Mouse (Mus musculus) gastrocnemius, adult 2 months (tissue): ENCODE measurements around the gene Sf3b3. TPM values are rescaled to one million over a fixed set of nuclear protein-coding genes. Genes with fewer than 3 reads are reported as not detected.
A peak's percentile ranks its signal among the peaks of the same experiment; 100 is the strongest.
"Not testable (repeated sequence)": the region's sequence is repeated elsewhere in the genome, so short reads cannot be mapped to it uniquely, and the experiment has no call there.

ENCODE experiments used
- DNase-seq: peaks from one replicate; pipeline ENCODE4 v3.0.0; 2022
- H3K27ac ChIP-seq: fragments of 200-600 bp; 2 replicates; pipeline ENCODE4 v1.8.1; 2022; ENCODE audit warnings: mild to moderate bottlenecking
- H3K4me3 ChIP-seq: fragments of 200-600 bp; 2 replicates; pipeline ENCODE4 v1.8.1; 2022; ENCODE audit warnings: mild to moderate bottlenecking, moderate library complexity
- CTCF ChIP-seq: fragments of 200-600 bp; IDR thresholded peaks from 2 replicates; pipeline ENCODE4 v1.8.1; 2022; ENCODE audit warnings: antibody characterized with exemption, mild to moderate bottlenecking, moderate library complexity
- intact Hi-C: fragments of 180-260 bp; cut with DNase I; formaldehyde crosslinking; loops from one replicate; pipeline ENCODE4 v1.15.1; 2025
- total RNA-seq, 2 experiments: library from RNA; stranded (reverse); gene quantifications; 2 replicates each; pipeline ENCODE4 v1.2.3; 2021

Gene Sf3b3
- total RNA-seq, 2 experiments from 2014 or later = 16.9 to 19.7 TPM

DNA sequence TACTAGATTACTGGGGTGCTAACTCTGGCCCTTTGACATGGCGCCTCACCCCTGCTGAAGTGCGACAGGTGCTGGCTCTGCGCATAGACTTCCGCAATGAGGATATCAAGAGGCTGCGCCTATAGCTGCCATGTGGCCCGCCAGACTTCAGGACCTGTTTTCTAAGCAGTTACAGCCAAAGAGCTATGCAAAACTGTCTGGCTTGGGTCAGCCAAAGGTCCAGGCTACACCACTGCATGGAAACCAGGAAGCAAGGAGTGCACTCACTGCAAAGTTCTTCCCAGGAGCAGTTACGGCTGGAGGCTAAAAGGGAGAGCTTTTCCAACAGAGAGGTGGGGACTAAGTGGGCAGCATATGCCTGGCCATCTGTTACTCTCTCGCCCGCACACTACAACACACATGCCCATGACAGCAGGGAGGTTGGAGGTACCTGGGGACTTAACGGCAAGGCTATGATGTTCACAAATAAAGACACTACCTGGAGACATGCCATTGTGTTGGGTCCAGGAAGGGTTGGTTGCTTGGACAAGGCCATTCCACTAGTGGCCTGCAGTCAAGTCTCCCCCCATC lies 35.2 kb upstream of the Sf3b3 start:
- intact Hi-C loops = no loop called here
- Histone ChIP-seq H3K4me3 (no peak overlapping the region), H3K27ac (no peak overlapping the region)
- no peak for DNase-seq
- no peak for TF ChIP-seq CTCF

DNA sequence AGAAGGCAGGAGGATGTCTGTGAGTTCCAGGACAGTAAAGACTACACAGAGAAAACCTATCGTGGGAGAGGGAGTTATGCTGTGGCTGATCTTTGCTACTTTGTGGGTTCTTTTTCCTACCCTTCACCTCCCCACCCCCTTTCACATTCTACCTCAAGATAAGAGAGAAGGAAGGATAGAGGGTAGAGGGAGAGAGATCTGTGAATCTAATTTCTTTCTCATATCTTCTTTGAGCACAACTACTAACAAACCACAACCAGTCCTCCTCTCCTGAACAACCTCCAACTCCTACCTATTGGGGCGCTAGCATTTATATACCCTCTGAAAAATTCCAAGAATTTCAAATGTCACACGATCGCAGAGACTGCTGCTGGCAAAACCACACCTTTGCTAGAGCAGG lies 31.3 kb upstream of the Sf3b3 start:
- TF ChIP-seq CTCF = no peak
- intact Hi-C loops = no loop called here
- no peak overlapping the region for H3K27ac ChIP-seq
- no peak overlapping the region for H3K4me3 ChIP-seq
- DNase-seq = no peak

DNA sequence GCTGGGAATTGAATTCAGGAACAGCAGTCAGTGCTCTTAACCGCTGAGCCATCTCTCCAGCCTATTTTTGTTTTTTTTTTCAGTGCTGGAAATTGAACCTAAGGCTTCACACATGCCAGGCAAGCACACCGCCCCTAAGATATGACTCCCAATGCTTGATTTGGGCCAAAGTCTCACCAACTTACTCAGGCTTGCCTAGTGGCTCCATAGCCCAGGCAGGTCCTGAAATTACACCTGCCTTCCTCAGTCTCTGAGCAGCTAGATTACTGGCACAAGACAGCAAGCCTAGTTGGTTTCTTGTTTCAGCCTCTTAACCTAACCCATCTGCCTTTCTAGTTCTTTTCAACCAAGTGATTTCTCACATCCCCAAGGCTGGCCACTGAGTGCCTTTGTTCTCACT lies 23.9 kb upstream of the Sf3b3 start:
- peak; percentile 43 for DNase-seq
- TF ChIP-seq CTCF = no peak
- intact Hi-C loops = no loop called here
- no peak overlapping the region for H3K4me3 ChIP-seq
- H3K27ac ChIP-seq = peak overlapping the region; percentile 72

DNA sequence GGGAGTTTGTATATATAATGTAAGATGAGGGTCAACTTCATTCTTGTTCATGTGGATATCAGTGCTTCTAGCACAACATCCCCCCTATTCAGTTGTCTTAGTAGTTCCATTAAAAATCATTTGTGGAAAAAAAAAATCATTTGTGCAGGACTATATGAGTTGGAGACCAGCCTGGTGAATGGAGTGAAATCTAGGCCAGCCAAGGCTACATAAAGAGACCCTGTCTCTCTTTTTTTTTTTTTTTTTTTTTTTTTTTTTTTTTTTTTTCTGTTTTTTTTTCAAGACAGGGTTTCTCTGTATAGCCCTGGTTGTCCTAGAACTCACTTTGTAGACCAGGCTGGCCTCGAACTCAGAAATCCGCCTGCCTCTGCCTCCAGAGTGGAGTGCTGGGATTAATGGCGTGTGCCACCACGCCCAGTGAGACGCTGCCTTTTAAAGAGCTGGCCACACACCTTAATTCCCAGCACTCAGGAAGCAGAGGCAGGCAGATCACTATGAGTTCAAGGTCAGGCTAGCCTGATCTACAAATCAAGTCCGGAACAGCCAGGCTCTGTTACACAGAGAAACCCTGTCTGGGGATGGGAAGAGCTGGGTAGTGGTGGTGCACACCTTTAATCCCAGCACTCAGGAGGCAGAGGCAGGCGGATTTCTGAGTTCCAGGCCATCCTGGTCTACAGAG lies 14.9 kb upstream of the Sf3b3 start:
- H3K27ac ChIP-seq, H3K4me3 ChIP-seq, intact Hi-C loops, DNase-seq: not testable (repeated sequence)

DNA sequence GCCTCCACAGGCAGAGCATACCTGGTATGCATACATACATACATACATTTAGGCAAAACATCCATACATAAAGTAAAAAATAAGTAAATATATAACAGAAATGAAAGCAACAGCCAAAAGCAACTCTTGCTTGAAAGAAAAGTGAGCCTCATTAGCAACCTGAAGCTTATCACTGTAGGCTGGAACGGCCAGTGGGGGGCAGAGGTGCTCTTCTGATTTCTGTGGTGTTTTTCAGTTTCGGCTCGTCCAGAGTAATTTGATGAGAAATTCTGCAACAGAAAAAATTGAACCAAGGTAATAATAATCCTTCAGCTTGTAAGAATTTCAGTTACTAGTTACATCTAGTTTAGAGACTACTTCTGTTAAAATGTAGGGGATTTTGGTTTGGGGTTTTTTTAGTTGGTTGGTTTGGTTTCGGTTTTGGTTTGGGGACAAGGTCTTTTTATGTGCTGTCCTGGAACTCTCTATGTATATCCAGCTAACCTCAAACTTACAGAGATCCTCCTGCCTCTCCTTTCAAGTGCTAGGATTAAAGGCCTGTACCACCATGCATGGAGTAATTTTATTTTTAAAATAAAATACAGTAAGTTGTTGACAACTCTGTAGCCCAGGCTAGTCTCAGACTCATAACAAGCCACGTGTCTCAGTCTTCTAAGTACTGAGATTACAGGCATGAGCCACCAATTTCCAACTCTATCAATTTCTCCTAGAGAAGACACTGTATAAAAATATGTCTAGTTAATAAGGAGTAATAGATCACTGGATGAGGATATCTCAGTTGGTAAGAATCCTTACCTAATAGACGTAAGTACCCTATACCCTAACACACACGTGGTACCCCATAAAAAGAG lies 13.3 kb upstream of the Sf3b3 start:
- intact Hi-C loops = no loop called here
- peak; percentile 59 for TF ChIP-seq CTCF
- H3K4me3 ChIP-seq = peak overlapping the region; percentile 40
- DNase-seq = no peak
- no peak overlapping the region for H3K27ac ChIP-seq

DNA sequence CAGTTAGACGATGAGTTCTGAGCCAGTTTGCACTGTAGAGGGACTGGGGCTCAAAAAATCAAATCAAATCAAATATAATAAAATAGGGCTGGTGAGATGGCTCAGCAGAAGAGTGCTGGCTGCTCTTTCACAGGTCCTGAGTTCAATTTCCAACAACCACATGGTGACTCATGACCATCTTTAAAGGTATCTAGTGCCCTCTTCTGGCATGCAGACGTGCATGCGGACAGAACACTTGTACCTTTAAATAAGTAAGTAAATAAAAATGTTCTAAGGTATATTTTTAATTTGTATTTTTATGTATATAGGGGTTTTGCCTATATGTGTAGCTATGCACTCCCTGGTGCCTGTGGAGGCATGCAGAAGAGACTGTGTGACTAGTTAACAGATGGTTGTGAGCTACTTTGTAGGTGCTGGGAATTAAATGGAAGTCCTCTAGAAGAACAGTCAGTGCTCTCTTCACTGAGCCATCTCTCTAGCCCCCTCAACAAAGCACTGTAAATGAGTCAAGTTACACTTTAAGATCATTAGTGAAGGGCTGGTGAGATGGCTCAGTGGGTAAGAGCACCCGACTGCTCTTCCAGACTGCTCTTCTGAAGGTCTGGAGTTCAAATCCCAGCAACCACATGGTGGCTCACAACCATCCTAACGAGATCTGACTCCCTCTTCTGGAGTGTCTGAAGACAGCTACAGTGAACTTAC lies 10.3 kb upstream of the Sf3b3 start:
- H3K4me3 ChIP-seq = no peak overlapping the region
- intact Hi-C loops = no loop called here

DNA sequence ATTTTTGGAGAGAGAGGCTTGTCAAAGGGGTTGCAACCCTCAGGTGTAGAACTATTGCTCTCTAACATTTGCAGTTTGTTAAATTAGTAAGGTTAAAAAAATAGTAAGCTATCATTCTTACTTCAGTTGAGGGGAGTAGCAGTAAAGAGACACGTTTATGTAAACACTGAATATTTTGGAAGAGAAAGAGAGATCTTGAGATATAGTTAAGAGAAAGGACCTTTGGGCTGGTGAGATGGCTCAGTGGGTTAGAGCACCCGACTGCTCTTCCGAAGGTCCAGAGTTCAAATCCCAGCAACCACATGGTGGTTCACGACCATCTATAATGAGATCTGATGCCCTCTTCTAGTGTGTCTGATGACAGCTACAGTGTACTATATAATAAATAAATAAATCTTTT lies 9.5 kb upstream of the Sf3b3 start:
- intact Hi-C loops, H3K27ac ChIP-seq, H3K4me3 ChIP-seq, DNase-seq: not testable (repeated sequence)

More for the DNA sequence above, 10.3 kb upstream of the Sf3b3 start:
- DNase-seq = no peak
- TF ChIP-seq CTCF = peak; percentile 54
- H3K27ac ChIP-seq = no peak overlapping the region

DNA sequence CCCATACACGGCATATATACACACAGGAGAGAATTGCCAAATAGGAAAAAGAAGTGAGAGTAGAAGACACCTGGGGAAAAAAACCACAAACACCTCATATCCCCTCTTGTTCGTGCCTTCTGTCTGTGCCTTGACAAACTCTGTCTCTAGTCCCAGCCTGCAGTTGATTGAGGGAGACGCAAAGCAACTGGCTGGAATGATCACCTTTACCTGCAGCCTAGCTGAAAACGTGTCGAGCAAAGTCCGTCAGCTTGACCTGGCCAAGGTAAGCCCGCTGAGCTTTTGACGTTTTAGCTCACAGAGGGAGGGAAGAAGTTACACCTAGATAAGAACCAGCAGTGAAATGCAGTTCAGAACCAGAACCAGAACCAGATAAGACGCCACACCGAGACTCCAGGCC lies 4.6 kb upstream of the Sf3b3 start:
- no peak for TF ChIP-seq CTCF
- intact Hi-C loops = no loop called here

DNA sequence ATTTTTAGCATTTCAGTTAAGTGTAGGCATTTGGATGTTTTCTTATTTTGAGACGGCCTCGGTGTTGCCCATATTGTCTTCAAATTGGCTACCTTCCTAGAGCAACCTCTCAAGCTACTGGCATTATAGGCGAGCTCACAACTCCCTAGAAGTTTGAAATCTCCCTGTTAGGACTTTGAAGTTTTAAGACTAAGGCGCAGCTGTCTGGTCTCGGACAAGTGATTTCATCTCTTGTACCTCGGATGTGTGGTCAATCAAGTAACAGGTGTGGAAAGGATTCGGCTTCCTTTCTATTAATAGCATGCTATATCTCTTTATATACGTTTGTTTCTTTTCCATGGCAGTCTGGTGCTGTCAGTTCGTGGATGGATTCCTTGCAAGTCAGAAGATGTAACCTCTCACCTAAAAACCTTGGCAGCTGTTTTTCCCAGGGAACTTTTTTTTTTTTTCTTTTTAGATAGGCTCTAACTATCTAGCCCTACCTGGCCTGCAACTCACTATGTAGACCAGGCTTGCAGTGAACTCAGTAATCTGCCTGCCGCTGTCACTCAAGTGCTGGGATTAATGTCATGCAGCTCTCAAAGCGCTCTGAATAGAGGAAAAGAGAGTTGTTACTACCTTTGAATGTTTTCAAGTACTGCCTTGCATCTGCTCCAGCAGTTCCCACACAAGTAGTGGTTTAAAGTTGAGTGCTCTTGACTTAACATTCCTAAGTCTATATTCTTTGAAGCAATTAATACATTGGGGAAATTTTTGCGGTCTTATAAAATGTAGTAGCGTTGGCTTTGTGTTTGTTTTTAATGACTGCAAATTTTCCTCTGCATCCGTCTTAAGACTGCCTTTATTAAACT lies 1.3 kb upstream of the Sf3b3 start:
- intact Hi-C loops = loop anchor here (5.0 kb wide), 1 partner anchor 201 kb away; no protein-coding TSS in a partner anchor
- DNase-seq = no peak
- H3K27ac ChIP-seq = peak overlapping the region; percentile 92
- no peak for TF ChIP-seq CTCF
- peak overlapping the region; percentile 77 for H3K4me3 ChIP-seq

More for the DNA sequence above, 4.6 kb upstream of the Sf3b3 start:
- DNase-seq = no peak
- H3K4me3 ChIP-seq = no peak overlapping the region
- no peak overlapping the region for H3K27ac ChIP-seq

DNA sequence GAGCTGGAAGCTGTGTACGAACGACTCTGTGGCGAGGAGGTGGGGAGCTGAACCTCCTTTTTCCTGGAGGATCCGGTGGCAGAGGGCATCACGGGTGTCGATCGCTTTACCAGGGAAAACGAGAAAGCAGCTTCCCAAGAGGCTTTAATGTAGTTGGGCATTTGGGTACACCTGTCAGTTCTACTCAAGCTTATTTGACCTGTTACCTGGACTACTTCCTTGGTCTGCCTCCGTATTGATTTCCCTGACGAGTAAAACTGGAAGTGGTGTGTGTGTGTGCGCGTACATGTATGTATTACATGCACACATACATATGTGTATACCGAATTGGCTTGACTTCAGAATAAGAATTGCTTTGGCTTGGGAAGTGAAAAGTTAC lies 573 bp upstream of the Sf3b3 start:
- intact Hi-C loops = loop anchor here (5.0 kb wide), 1 partner anchor 200 kb away; no protein-coding TSS in a partner anchor
- peak overlapping the region; percentile 77 for H3K4me3 ChIP-seq

DNA sequence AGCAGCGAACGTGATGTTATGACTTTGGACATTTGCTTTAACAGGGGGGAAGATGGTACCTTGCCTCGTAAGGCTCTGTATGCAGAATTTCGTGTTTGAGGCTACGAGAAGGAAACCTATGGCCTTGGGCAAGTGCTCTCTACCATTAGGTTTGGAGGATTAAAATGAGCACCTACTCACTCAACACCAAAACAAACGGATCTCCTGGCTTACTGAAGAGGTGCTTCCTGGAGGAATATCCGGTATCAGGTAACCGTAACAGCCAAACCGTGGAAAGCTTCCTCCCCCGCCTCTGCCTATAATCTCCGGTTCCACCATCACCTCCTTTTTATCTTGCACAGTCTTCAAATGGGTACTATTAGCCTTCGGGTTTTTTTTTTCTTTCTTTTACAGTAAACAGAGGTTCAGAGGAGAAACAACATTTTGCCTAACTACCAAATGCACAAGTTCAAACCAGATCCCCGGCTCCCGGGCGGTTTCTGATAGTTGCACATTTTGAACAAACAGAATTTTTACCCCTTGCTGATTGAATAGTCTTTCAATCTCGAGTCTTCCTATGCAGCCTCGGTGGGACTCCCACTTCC lies 674 bp downstream of the Sf3b3 start:
- H3K4me3 ChIP-seq = peak overlapping the region; percentile 77
- peak overlapping the region; percentile 92 for H3K27ac ChIP-seq
- intact Hi-C loops = loop anchor here (5.0 kb wide), 1 partner anchor 199 kb away; no protein-coding TSS in a partner anchor
- no peak for DNase-seq
- TF ChIP-seq CTCF = no peak

More for the DNA sequence above, 573 bp upstream of the Sf3b3 start:
- DNase-seq = no peak
- no peak for TF ChIP-seq CTCF
- peak overlapping the region; percentile 92 for H3K27ac ChIP-seq

DNA sequence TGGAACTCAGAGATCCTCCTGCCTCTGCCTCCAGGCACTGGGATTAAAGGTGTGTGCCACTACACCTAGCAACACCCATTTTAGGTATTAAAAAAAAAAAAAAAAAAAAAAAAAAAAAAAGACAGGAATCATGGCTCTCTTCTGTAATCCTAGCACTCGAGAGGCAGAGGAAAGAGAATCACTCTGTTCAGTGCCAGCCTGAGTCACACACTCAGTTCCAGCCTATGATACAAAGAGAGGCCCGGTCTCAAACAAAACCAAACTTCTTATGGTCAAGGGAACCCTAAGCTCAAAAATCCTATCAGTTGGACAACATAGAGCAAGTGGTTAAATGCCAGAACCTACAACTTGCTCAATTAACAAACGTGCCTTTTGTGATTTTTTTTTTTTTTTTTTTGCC lies 1.6 kb downstream of the Sf3b3 start:
- intact Hi-C loops = loop anchor here (5.0 kb wide), 1 partner anchor 198 kb away; no protein-coding TSS in a partner anchor
- DNase-seq = no peak
- no peak for TF ChIP-seq CTCF
- Histone ChIP-seq H3K27ac (no peak overlapping the region), H3K4me3 (peak overlapping the region; percentile 77)
